Mouse (Mus musculus): ENCODE data around the gene Rad51d. TPM values are rescaled to one million over a fixed set of nuclear protein-coding genes. Genes with fewer than 3 reads are reported as not detected.

Rad51d gene
- polyA plus RNA-seq, 1 experiment, result 21.2 TPM

DNA sequence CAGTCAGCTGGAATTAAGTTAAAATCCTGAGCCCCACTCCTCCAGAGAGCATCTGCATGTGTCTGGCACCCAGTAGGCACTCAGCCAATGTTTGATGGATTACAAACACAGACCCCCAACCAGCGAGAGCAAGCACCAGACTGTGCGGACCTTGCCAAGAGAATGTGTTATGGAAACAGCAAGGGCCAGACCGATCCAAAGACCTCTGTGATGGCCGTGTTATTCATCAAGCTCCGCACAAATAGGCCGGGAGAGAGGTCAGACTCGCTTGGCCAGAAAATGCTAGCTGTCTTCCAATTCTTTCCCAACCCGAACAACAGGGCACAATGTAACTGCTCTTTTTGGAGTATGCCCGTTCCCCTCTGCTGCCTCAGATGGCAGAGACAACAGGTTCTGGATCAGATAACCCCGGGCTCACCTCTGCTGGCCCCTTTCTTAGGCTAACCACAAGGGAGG lies 1.9 kb downstream of the Rad51d start:
- Histone ChIP-seq H3K27ac (ENCODE audit: insufficient read depth, low read length) (peak overlapping the region; percentile 15; the same call in 1 of the 2 replicates), H3K27me3 (ENCODE audit: control insufficient read depth, insufficient read depth, low read length) (no peaks in the 10 kb centered on the region), H3K4me1 (ENCODE audit: control insufficient read depth, insufficient read depth, low read length) (peaks cover 4% of the 10 kb centered on the region; the same call in 1 of the 2 replicates), H3K4me3 (replicated peaks; ENCODE audit: insufficient read depth, low read depth, low read length) (peak overlapping the region; percentile 30)
- WGBS, result 15% methylated on average over 10 of the region's 10 CpGs
- TF ChIP-seq POLR2A (IDR thresholded peaks at IDR 0.05; ENCODE audit: borderline replicate concordance, insufficient read depth, low read length), result no peak
- no peak for TF ChIP-seq CTCF (IDR thresholded peaks at IDR 0.05; ENCODE audit: borderline replicate concordance, insufficient read depth, low read depth, low read length)
- peak in 1 of 2 experiments; percentile 25 for DNase-seq

GRCm38 (mm10) chr11:82886559-82886958 lies 3.9 kb downstream of the Rad51d start:
- TF ChIP-seq POLR2A (IDR thresholded peaks at IDR 0.05; ENCODE audit: borderline replicate concordance, insufficient read depth, low read length) (no peak), CTCF (IDR thresholded peaks at IDR 0.05; ENCODE audit: borderline replicate concordance, insufficient read depth, low read depth, low read length) (no peak)
- no peak for DNase-seq
- peaks cover 4% of the 10 kb centered on the region; the same call in 1 of the 2 replicates for H3K4me1 ChIP-seq (ENCODE audit: control insufficient read depth, insufficient read depth, low read length)
- 90% methylated on average over 3 of the region's 3 CpGs for WGBS
- no peaks in the 10 kb centered on the region for H3K27me3 ChIP-seq (ENCODE audit: control insufficient read depth, insufficient read depth, low read length)
- no peak overlapping the region for H3K4me3 ChIP-seq (replicated peaks; ENCODE audit: insufficient read depth, low read depth, low read length)
- no peak overlapping the region for H3K27ac ChIP-seq (ENCODE audit: insufficient read depth, low read length)

- 81% methylated on average over 8 of the region's 8 CpGs for WGBS
- H3K4me1 ChIP-seq (ENCODE audit: control insufficient read depth, insufficient read depth, low read length), result no peaks in the 10 kb centered on the region
- TF ChIP-seq POLR2A (IDR thresholded peaks at IDR 0.05; ENCODE audit: borderline replicate concordance, insufficient read depth, low read length) (no peak), CTCF (IDR thresholded peaks at IDR 0.05; ENCODE audit: borderline replicate concordance, insufficient read depth, low read depth, low read length) (no peak)
- no peak overlapping the region for H3K27ac ChIP-seq (ENCODE audit: insufficient read depth, low read length)
- H3K27me3 ChIP-seq (ENCODE audit: control insufficient read depth, insufficient read depth, low read length), result no peaks in the 10 kb centered on the region
- DNase-seq, result no peak
- H3K4me3 ChIP-seq (replicated peaks; ENCODE audit: insufficient read depth, low read depth, low read length), result no peak overlapping the region
These were observed 7.2 kb downstream of the Rad51d start for GRCm38 (mm10) chr11:82883180-82883579.

GRCm38 (mm10) chr11:82877726-82878344 lies 12.6 kb downstream of the Rad51d start:
- no peak overlapping the region for H3K4me3 ChIP-seq (replicated peaks; ENCODE audit: insufficient read depth, low read depth, low read length)
- TF ChIP-seq POLR2A (IDR thresholded peaks at IDR 0.05; ENCODE audit: borderline replicate concordance, insufficient read depth, low read length), result no peak
- no peak for TF ChIP-seq CTCF (IDR thresholded peaks at IDR 0.05; ENCODE audit: borderline replicate concordance, insufficient read depth, low read depth, low read length)
- WGBS, result 92% methylated on average over 7 of the region's 7 CpGs
- no peaks in the 10 kb centered on the region for H3K27me3 ChIP-seq (ENCODE audit: control insufficient read depth, insufficient read depth, low read length)
- no peak for DNase-seq
- H3K27ac ChIP-seq (ENCODE audit: insufficient read depth, low read length), result no peak overlapping the region
- no peaks in the 10 kb centered on the region for H3K4me1 ChIP-seq (ENCODE audit: control insufficient read depth, insufficient read depth, low read length)

DNA sequence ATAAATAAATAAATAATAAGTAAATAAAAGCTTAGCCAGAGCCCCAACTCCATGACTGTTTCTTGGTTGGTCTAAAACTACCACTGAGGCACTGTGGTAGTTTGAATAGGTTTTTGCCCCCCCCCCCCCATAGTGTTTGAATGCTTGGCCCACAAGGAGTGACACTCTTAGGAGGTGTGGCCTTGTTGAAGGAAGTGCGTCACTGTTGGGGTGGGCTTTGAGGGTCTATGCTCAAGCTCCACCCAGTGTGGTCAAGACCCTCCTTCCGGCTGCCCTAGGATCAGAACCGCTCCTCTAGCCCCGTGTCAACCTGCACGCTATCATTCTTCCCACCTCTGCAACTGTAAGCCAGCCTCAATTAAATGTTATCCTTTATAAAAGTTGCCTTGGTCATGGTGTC lies 14.8 kb downstream of the Rad51d start:
- DNase-seq, result no peak
- no peak overlapping the region for H3K27ac ChIP-seq (ENCODE audit: insufficient read depth, low read length)
- 95% methylated on average over 5 of the region's 5 CpGs for WGBS
- no peaks in the 10 kb centered on the region for H3K27me3 ChIP-seq (ENCODE audit: control insufficient read depth, insufficient read depth, low read length)
- TF ChIP-seq CTCF (IDR thresholded peaks at IDR 0.05; ENCODE audit: borderline replicate concordance, insufficient read depth, low read depth, low read length) (no peak), POLR2A (IDR thresholded peaks at IDR 0.05; ENCODE audit: borderline replicate concordance, insufficient read depth, low read length) (no peak)
- H3K4me3 ChIP-seq (replicated peaks; ENCODE audit: insufficient read depth, low read depth, low read length), result no peak overlapping the region
- H3K4me1 ChIP-seq (ENCODE audit: control insufficient read depth, insufficient read depth, low read length), result no peaks in the 10 kb centered on the region

DNA sequence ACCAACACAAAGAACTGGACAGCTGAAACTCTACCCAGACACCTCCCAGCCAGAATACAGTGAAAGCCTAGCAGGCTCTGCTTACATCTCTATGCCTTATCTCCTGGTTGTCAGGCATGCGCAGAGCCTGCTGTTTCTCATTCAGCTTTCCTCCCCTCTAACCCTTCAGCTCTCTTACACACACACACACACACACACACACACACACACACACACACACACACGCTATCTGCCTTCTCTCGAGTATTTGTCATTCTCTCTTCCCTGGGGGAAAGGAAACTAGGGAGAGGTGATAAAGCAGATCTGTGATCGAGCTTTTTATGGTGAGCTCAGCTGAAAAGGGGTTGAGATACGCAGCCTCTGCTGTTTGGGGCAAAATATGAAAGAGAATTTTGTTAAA lies 15.5 kb downstream of the Rad51d start:
- Histone ChIP-seq H3K4me1 (ENCODE audit: control insufficient read depth, insufficient read depth, low read length) (no peaks in the 10 kb centered on the region), H3K27ac (ENCODE audit: insufficient read depth, low read length) (no peak overlapping the region), H3K4me3 (replicated peaks; ENCODE audit: insufficient read depth, low read depth, low read length) (no peak overlapping the region), H3K27me3 (ENCODE audit: control insufficient read depth, insufficient read depth, low read length) (no peaks in the 10 kb centered on the region)
- DNase-seq, result no peak
- TF ChIP-seq CTCF (IDR thresholded peaks at IDR 0.05; ENCODE audit: borderline replicate concordance, insufficient read depth, low read depth, low read length) (no peak), POLR2A (IDR thresholded peaks at IDR 0.05; ENCODE audit: borderline replicate concordance, insufficient read depth, low read length) (no peak)
- 75% methylated on average over 5 of the region's 5 CpGs for WGBS

GRCm38 (mm10) chr11:82871031-82871446 lies 19.4 kb downstream of the Rad51d start, which contains the start of gene Rffl:
Rffl (minus strand) TSS chr11:82871210.
- Histone ChIP-seq H3K4me1 (ENCODE audit: control insufficient read depth, insufficient read depth, low read length) (no peaks in the 10 kb centered on the region), H3K4me3 (replicated peaks; ENCODE audit: insufficient read depth, low read depth, low read length) (peak within 1 kb of the TSS; percentile 64), H3K27ac (ENCODE audit: insufficient read depth, low read length) (peak within 1 kb of the TSS; percentile 37; the same call in 1 of the 2 replicates), H3K27me3 (ENCODE audit: control insufficient read depth, insufficient read depth, low read length) (no peaks in the 10 kb centered on the region)
- TF ChIP-seq POLR2A (IDR thresholded peaks at IDR 0.05; ENCODE audit: borderline replicate concordance, insufficient read depth, low read length) (0 out of 2 replicates have a peak, but pooled peaks have one; percentile 18), CTCF (IDR thresholded peaks at IDR 0.05; ENCODE audit: borderline replicate concordance, insufficient read depth, low read depth, low read length) (peak; percentile 61; the same call in 1 of the 2 replicates)
- peak; percentile 90 to 92 for DNase-seq
- 1% methylated on average over 37 of the region's 43 CpGs for WGBS
